Mouse (Mus musculus) kidney, embryonic 15.5 days (tissue): ENCODE data around the gene Rnf17. TPM values are rescaled to one million over a fixed set of nuclear protein-coding genes. Genes with fewer than 3 reads are reported as not detected.

Experiments
- ATAC-seq: fragments of 200-750 bp; cut with Nextera tagmentation; replicated peaks from 2 replicates; pipeline ENCODE4 v1.8.0; 2017; ENCODE audit warnings: moderate TSS enrichment; ENCODE audit not compliant: low FRiP score
- H3K27ac ChIP-seq: fragments of 300-500 bp; sonication (generic); 2 replicates; pipeline ENCODE4 v1.5.1; 2015; ENCODE audit warnings: mild to moderate bottlenecking, inconsistent platforms
- H3K27me3 ChIP-seq: fragments of 300-500 bp; sonication (generic); 2 replicates; pipeline ENCODE4 v1.6.1; 2015; ENCODE audit warnings: inconsistent platforms
- H3K36me3 ChIP-seq: fragments of 300-500 bp; sonication (generic); 2 replicates; pipeline ENCODE4 v1.6.1; 2015; ENCODE audit warnings: inconsistent platforms
- H3K4me1 ChIP-seq: fragments of 300-500 bp; sonication (generic); 2 replicates; pipeline ENCODE4 v1.6.1; 2015; ENCODE audit warnings: inconsistent platforms
- H3K4me2 ChIP-seq: fragments of 300-500 bp; sonication (generic); 2 replicates; pipeline ENCODE4 v1.6.1; 2015; ENCODE audit warnings: moderate library complexity, mild to moderate bottlenecking, inconsistent platforms
- H3K4me3 ChIP-seq: fragments of 300-500 bp; sonication (generic); replicated peaks from 2 replicates; pipeline ENCODE4 v1.5.1; 2015; ENCODE audit warnings: mild to moderate bottlenecking, inconsistent platforms
- H3K9ac ChIP-seq: fragments of 300-500 bp; sonication (generic); 2 replicates; pipeline ENCODE4 v1.6.1; 2015; ENCODE audit warnings: mild to moderate bottlenecking, inconsistent platforms
- H3K9me3 ChIP-seq: fragments of 300-500 bp; sonication (generic); replicated peaks from 2 replicates; pipeline ENCODE4 v1.6.1; 2016; ENCODE audit warnings: inconsistent platforms
- WGBS: fragments of 180-500 bp; shearing (Covaris S2); methylation state at CpG from one replicate; pipeline ENCODE4 v1.1.7; 2015; ENCODE audit warnings: mixed read lengths; 5-methylcytosine and 5-hydroxymethylcytosine counted together
- polyA plus RNA-seq: library from polyadenylated mRNA; unstranded; fragments of >200 nt; fragmentation: Nextera tagmentation; extraction: Ambion mirVana; gene quantifications from 2 replicates; pipeline ENCODE4 v1.2.1, GENCODE M21; 2015

Gene Rnf17
- polyA plus RNA-seq, 1 experiment from 2014 or later: 1.5 TPM

DNA sequence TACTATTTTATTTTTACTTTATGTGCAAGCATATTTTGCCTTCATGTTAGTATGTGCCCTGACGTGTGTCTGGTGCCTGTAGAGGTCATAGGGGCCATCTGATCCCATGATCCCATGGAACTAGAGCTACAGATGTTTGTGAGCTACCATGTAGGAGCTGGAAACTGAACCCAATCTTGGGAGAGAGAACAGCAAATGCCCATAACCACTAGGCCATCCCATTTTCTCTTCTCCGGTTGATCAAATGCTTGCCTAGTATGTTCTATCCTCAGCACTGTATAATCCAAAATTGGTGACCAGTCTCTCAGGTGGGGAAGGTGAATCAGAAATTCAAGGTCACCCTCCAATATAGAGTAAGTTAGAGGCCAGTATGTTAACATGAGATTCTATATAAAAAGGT, 170.2 kb downstream of the Rnf17 start:
- peaks cover 25% of the 10 kb centered on the region for H3K4me1 ChIP-seq
- 73% methylated on average over 2 of the region's 2 CpGs for WGBS
- peak overlapping the region; percentile 69 for H3K4me3 ChIP-seq

More for the DNA sequence above, 170.2 kb downstream of the Rnf17 start:
- Histone ChIP-seq H3K27ac (no peak overlapping the region), H3K9ac (no peak overlapping the region), H3K27me3 (no peaks in the 10 kb centered on the region), H3K4me2 (peak overlapping the region; percentile 64), H3K9me3 (no peaks in the 10 kb centered on the region), H3K36me3 (no peaks in the 10 kb centered on the region)
- ATAC-seq: no peak

Other genes starting within 250 kb of the Rnf17 start
- gene Gzmg, start 243.0 kb upstream of the Rnf17 start, polyA plus RNA-seq: not detected in 2 replicates
- gene Gzmn, start 228.0 kb upstream of the Rnf17 start, polyA plus RNA-seq: not detected in 2 replicates
- not detected in 2 replicates for gene Gzmf, start 191.2 kb upstream of the Rnf17 start, polyA plus RNA-seq
- not detected in 2 replicates for gene Gzmc, start 167.9 kb upstream of the Rnf17 start, polyA plus RNA-seq
- gene Gzmb, start 140.3 kb upstream of the Rnf17 start, polyA plus RNA-seq: 0.25 TPM in 1 of 2 replicates, not detected in the other
- 1.5 and 1.6 TPM in 2 replicates for gene Atp12a, start 37.5 kb upstream of the Rnf17 start, polyA plus RNA-seq
- 11.4 and 11.6 TPM in 2 replicates for gene Cenpj, start 172.8 kb downstream of the Rnf17 start, polyA plus RNA-seq
- 5.1 and 8.0 TPM in 2 replicates for gene Parp4, start 173.0 kb downstream of the Rnf17 start, polyA plus RNA-seq